Mouse (Mus musculus) adrenal gland, adult 2 months (tissue): ENCODE data around the gene Npas2. TPM values are rescaled to one million over a fixed set of nuclear protein-coding genes. Genes with fewer than 3 reads are reported as not detected.
A peak's percentile ranks its signal among the peaks of the same experiment; 100 is the strongest.

Source experiments
- DNase-seq: peaks from one replicate; pipeline ENCODE4 v3.0.0; 2021
- long read RNA-seq: library from polyadenylated mRNA; stranded (forward); transcript quantifications from one replicate; pipeline ENCODE4 v2.0.0, GENCODE M21; 2021
- polyA plus RNA-seq: library from polyadenylated mRNA; depleted of rRNA; stranded (reverse); fragments of >200 nt; gene quantifications from 2 replicates; pipeline ENCODE4 v1.2.3, GENCODE M21; 2012; rRNA removed
- total RNA-seq, 2 experiments: library from RNA; stranded (reverse); gene quantifications; 2 replicates each; pipeline ENCODE4 v1.2.3; 2021

Npas2 gene
- 10 to 100 TPM in 1 of 2 experiments, 1 to 10 TPM in 1; 2.7 to 18.3 TPM for total RNA-seq
- 7.2 and 12.1 TPM in 2 replicates for polyA plus RNA-seq
- long read RNA-seq, partial matches to known transcripts: 1 of 3 reads
- long read RNA-seq, other reads (novel, unspliced or antisense): 2 of 3 reads

DNA sequence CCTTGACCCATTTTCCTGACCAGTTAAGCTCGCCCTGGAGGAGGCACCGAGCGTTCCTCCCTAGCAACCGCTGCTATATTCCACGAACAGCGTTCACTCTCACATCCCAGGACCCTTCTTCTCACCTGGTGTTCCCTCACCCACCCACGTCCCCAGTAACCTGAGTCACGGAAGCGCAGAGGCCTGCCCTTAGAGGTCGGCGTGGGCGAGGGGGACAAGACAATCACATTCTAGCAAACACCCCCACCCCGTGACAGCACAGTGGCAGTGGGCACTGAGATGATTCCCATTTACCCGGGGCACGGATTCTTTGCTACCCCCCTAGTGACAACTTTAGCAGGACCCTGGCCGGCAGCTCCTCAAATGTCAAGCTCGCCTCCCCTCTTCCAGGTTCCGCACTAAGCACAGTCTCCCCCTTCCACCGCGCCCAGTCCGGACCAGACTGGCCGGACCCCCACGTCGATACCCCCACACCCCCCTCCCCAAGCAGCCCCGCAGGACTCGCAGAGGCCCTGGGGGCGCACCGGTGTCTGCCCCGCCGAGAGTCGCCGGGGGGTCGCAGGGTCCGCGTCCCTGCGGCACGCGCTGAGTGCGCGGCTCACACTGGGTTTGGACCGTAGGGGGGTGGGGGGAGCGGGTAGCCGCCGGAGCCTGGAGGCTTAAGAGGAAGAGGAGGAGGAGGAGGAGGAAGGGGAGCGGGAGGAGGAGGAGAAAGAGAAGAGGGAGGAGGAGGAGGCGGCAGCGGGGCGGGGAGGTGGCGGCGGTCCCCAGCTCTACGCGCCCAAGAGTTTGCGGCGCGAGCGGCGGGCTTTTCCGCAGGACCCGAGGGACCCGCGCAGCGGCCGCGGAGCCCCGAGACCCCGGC lies at the start of gene Npas2:
TSS of gene Npas2 (plus strand) at position 735 of the 865 bp plus-strand sequence.
- no peak for DNase-seq

DNA sequence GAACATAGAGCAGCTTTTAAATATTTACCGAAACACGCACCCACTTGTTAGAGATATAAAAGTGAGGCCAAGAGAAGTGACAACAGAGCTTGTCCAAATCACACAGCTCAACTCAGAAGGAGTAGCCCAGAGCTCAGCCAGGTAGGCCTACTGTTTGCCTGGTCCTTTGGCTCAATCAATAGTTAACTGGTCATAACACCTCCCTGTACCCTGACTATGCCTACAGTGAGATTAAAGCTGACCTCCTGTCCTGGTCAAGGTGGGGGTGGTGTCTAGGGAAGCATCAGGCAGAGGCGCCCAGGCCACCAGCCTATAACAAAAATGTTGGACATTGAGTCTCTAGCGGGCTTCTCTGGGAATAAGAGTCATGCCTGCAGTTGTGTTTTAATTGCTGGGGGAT lies 36.8 kb upstream of the Npas2 start:
- DNase-seq: no peak

- no peak for DNase-seq
Observed at GRCm38 (mm10) chr1:39160167-39160566, 33.4 kb upstream of the Npas2 start.

- DNase-seq: no peak
Observed at GRCm38 (mm10) chr1:39163077-39163476, 30.5 kb upstream of the Npas2 start.

DNA sequence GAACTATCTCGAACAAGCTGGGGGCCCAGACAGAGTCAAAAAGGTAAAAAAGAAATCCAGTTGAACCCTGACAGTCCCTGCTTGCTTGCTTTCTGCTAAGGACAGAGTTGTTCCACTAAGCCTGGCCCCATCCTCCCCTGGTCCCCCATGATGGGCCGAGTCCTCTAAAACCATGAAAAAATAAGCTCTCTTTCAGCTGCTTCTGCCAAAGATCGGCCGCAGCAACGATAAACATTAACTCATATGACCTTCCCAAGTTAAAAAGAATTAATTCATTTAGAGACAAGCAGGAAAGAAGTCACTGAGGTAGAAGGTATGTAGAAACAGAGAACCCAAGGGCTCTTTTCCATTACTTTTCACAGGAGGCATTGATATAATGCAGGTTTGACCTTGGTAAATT lies 16.8 kb upstream of the Npas2 start:
- no peak for DNase-seq

DNA sequence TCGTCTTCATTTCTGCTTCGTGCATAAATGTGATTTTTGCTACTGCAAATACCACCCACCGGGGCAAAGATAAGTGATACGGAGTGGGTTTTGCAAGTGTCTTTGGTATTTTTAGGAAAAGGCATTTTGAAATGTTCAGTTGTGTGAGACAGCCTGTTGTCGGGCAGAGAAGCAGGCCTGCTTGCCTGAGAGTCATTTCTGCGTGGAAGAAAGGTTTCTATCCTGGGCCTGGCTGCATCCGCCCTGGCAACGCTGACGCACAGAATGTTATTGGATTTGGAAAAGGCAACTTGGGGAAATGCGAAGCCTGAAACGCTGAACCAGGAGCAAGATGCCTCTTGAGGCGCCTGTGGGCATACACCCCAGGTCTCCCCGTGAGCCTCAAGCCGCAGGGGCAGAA lies 16.3 kb upstream of the Npas2 start:
- DNase-seq: no peak

DNA sequence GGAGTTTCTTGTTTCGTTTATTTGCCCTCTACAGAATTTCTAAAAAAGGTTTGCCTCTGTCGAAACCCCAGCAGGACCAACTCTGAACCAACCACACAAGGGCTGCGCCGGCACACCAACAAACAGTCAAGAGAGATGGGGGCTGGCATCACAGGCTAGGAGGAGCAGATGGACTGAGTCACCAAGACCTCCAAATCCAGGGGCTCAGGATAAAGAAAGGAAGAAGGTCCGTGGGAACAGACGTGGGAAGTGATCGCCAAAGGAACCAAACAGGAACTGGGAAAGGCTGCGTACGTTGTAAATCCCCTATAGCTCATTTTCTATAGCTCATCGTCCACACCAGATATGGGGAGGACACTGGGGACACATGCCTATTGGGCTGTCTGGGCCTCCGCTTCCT lies 13.7 kb upstream of the Npas2 start:
- no peak for DNase-seq

DNA sequence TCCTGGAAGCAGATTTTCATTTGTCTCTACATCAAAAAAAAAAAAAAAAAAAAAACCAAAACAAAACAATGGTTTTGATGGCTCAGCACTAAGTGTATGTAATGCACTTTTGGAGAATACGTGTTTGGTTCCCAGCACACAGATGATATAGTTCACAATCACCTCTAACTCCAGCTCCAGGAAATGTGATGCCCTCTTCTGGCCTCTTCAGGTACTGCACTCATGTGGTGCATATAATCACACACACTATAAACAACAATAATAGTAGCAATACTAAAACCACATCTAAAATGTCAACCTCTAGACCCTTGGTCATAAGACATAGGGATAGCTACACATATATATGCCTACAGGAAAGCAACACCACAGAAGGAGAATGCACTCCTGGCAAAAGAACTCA lies 13.0 kb upstream of the Npas2 start:
- no peak for DNase-seq

GRCm38 (mm10) chr1:39181901-39182300 lies 11.6 kb upstream of the Npas2 start:
- no peak for DNase-seq

GRCm38 (mm10) chr1:39185833-39186232 lies 7.7 kb upstream of the Npas2 start:
- no peak for DNase-seq

DNA sequence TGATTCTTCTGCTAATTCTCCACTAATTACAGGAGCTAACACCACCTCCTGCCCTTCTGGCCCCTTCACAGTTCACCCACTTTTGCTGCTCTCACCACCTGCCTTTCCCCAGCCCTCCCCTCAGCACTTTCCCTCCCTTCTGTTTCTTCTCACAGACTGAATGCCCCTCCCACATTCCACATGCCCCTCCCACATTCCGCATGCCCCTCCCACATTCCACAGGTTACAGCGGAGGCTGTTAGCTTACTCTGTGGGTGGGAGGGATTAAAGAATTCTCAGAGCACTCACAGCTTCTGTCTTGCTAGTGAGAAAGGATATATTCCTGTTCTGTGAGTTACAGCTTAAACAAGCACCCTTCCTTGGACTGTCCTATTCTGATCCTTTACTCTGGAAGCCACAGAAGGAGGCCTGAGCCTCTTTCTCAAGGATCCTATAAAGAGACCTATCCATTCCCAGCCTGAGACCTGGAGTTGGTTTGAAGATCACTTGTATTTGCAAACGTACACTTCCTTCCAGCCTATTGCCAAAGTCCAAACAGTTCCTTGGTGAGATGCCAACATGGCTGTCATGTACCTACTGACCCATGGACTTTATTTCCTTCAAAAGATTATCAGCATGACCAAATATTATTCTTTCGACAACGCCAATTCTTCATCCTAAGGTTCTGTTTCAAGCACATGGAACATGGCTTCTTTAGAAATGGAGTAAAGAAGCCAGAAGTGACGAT lies 6.7 kb upstream of the Npas2 start:
- DNase-seq: no peak

- DNase-seq: no peak
Observed at GRCm38 (mm10) chr1:39191122-39191521, 2.4 kb upstream of the Npas2 start.

DNA sequence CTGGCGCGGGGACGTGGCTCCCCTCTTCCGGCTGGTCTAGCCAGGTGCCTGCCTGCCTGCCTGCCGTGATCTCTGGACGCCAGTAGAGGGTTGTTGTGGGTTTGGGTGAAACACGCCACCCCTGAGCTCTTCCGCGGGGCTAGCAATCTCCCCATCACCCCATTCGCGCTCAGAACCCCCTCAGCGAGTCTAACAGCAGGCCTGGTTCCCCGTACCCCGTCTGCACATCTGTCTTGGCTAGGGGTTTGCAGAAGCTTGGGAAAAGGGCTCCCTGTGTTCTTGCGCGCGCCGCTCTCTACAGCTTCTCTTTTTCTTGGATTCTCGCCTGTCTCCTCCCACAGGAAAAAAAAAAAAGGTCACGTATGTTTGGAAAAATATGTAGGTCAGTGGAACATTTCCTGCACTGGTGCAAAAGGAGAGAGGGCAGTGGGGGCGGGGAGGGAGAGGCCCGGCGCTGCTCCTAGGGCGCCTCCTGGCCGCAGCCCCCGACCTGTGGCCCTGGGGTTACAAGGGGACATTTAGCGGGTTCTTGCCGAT lies 1.0 kb upstream of the Npas2 start:
- peak; percentile 93 for DNase-seq

DNA sequence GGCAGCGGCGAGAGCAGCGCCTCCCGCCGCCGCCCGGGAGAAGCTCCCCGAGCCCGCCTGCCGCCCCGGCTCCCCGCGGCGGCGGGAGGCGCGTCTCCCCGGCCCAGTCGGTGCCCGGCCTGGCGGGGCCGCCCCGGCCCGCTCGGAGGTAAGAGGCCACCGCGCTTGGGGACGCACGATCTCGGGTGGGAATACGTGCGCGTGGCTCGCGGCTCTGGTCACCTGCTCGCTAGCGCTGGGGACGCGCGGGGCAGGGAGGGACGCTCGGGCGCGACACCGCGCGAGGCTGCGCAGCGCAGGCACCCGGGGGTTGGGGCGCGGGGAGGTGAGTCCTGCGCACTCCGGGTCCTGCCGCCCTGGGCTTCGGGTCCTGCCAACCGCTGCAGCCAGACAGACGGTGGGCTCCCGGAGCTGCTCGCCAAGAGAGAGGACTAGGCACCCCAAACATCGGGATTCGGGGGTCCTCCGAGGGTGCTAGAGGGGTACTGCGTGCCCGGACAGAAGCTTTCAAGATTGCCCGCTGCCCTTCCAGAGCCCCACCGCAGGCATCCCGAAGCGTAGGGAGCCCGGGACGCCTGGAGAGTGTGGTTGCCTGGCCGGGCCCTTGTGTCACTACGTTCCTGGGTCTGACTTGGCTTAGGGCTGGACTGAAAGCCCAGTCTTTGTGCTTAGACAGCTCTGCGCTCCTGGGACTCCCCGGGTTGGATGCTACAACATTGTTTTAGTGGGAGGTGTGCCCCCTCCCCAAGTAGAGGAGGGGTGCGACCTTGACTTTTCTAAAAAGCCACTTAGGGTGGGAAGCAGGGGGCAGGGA lies 538 bp downstream of the Npas2 start:
- DNase-seq: peak; percentile 81

DNA sequence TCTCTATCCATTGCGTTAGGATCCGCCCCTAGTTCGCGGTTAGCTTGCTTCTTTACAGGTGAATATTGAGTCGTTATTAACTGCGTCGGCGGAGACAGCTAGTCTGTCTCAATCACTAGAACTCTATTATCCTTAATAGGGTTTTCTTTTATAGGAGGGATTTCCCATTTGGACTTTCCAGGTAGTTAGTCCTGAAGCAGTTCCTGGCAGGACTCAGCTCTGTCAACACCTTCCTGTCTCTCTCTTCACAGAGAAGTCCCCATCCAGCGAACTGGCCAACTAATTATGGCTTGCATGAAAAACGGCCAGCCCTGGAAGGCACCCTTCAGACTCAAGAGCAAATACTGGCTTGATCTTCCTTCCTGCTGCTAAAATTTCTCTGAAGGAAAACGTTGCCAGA lies 1.4 kb downstream of the Npas2 start:
- no peak for DNase-seq

DNA sequence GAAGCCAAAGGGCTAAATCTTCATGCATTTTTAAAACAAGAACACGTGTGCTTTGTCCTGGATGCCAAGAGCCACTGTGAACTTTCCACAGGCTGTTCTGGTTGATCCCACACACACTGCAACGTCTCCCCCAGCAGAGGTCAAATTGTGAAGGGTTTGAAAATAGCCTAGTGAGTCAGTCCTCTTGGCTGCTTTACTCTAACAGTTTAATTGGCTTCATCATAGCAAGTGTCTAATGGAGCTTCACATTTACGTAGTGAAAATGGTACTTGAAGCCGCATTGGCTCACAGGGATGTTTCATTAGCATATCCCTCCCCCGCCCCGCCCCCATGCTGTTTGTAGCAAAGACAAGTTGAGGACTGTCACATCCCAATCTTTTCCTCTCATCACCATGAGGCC lies 2.6 kb downstream of the Npas2 start:
- DNase-seq: peak; percentile 23

DNA sequence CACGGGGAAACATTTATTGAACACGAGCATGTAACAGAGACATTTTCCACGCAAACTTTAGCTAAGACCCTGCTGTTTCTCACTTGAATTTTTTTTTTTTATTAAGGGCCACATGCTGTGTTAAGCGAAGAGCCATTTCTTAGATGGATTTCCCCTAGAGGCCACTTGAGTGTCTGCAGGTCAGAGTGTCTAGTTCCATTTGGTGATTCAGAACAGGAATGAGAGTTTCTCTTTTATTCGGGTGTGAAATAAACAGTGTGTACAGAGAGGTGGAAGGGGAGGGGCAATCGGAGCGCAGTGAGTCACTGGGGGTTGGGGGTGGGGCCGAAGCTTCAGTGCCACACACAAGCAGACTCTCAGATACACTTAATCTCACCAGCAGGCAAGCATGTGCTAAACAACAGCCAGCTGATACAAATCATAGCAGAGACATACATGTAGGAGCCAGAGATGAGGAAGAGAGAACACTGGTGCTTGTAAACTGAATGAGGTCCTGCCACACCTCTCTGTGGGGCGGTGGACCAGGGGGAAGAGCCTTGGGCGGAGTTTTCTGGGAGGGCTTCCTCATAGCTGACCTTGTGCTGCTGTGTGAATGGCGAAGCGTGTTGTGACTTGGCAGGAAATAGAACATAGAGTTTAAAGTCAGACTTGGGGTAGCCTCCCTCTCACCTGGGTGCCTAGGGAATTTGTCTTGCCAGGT lies 3.3 kb downstream of the Npas2 start:
- peak; percentile 74 for DNase-seq

GRCm38 (mm10) chr1:39205021-39205420 lies 11.5 kb downstream of the Npas2 start:
- no peak for DNase-seq

GRCm38 (mm10) chr1:39205697-39206096 lies 12.2 kb downstream of the Npas2 start:
- DNase-seq: peak; percentile 23

DNA sequence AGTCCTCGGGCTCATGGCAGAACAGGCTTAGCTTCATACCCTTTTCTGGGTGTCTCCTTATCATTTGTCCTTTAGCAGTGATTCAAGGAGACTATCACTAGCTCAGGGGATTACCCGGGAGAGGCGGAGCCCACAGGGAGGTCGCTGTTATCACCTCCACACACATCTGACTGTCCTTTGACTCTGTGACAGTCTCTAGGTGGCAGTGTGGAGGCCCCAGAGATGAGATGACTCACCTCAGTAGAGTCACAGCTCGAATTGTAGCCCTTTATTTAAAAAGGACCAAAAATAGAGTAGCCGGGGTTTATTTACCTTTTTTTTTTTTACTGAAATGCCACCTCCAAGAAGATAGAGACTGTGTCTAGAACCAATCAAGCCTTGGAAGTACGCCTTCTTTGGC lies 13.4 kb downstream of the Npas2 start:
- DNase-seq: peak; percentile 64

DNA sequence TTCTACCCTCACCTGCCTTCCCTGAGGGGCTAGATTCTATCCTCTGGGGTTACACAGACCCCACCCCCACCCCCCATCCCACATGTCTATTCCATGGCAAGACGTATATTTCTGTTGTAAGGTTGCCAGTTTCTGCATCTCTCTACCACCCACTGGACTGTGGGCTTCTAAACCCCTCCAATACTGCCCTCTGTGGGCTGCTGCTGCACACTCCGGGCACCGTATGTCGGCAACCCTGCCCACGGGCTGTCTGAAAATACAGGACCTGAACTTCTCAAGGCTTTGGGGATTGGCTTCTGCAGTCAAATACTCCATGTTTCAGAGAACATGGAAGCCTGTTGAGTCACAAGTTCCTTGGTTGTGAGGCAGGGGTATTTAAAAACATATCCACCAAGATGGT lies 17.4 kb downstream of the Npas2 start:
- no peak for DNase-seq
